Mouse (Mus musculus) ovary, adult 2 months (tissue): ENCODE measurements around the gene Tmed2. TPM values are rescaled to one million over a fixed set of nuclear protein-coding genes. Genes with fewer than 3 reads are reported as not detected.

Experiments
- polyA plus RNA-seq: library from polyadenylated mRNA; depleted of rRNA; stranded (reverse); fragments of >200 nt; gene quantifications from 2 replicates; pipeline ENCODE4 v1.2.3, GENCODE M21; 2012; rRNA removed

Tmed2 gene
- 271 and 449 TPM in 2 replicates for polyA plus RNA-seq

DNA sequence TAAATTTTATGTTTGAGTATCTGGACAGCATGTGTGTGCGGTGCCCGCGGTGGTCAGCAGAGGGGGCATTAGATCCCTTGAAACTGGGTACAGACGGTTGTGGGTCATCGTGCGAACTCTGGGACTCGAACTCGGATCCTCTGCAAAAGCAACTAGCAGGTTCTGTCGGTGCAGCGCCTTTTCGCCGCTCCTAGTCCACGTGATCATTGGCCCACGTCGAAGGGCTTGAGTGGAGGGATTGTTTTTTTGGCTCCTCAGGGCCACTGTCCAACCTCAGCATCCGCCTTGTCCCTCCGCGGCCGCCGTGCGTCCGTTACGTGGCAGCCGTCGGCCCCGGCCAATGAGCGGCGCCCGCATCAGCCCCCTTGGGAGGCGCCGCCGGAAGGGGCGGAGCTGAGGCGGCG, at the start of gene Tmed2:
TSS of gene Tmed2 (plus strand) at position 313 of the 404 bp plus-strand sequence.

DNA sequence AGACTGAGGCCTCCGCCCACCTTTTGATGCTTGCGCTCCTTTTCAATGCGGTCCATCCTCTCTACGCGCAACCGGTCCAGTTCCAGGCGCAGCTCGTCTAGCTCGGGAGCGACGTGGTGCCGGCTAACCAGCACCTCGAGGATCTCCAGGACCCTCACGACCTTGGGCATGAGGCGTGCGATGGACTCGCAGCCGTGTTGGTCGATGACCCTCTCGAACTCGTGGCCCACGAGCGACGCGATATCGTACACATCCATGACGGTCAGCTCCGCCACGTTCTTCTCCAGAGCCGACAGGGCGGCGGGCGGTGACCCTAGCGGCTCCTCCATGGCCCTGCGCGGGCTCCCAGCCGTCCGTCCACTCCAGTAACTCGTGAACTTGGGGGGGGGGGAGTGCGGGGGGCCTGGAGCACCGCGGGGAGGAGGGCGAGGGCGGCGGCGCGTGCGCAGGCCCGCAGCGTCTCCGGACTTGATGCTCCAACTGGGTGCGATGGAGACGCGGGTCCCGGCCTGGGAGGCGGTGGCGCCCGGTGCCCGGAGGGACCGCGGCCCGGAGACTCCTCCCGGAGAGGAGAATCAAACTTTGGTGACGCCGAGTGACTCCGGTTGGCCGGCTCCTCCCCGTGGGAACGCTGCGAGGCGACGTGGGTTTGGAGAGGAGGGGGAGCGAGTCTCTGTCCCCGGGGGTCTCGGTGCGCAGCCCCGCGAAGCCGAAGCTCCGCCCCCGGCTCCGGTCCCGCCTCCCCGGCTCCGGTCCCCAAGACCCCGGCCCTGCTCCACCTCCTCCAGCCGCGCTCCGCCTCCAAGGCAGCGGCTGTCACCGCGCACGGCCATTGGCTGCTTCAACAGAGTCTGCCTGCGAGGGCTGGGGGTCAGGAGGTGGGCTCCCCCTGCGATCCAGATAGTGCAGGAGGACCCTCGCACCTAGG, 9.6 kb upstream of the Tmed2 start, which contains the start of gene Rilpl1:
TSS of gene Rilpl1 (minus strand) at position 737 of the 928 bp plus-strand sequence.

DNA sequence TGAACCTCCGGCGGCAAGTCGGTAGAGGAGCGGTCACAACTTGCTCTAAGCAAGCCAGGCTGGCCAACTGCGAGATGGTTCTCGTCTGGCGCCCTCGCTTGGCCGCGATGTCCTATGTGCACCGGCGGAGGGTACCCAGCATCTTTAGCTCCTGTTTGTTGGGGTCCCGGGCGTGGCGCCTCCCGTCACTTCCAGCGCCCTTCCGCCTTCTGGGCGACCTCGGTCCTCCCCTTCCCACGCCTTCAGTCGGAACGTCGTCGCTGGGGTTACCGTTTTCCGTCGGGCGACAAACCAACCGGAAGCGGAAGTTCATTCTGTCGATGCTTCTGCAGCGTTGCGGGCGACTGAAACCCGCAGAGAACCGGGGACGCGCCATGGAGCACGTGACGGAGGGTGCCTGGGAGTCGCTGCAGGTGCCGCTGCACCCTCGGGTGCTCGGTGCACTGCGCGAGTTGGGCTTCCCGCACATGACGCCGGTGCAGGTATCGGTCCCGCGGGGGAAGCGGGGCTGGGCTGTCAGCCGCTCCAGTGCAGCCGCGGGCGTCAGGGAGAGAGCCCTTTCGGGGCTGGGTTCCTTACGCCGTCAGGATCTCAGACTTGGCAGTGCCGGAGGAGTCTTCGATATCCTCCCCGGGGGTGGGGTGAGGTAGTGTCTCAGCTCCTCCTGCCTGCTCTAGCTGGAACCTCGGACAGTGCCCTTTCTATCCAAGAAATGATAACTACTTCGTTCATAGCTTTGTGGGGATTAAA, 12.2 kb downstream of the Tmed2 start, which contains the start of gene Ddx55:
TSS of gene Ddx55 (plus strand) at position 307 of the 750 bp plus-strand sequence.

DNA sequence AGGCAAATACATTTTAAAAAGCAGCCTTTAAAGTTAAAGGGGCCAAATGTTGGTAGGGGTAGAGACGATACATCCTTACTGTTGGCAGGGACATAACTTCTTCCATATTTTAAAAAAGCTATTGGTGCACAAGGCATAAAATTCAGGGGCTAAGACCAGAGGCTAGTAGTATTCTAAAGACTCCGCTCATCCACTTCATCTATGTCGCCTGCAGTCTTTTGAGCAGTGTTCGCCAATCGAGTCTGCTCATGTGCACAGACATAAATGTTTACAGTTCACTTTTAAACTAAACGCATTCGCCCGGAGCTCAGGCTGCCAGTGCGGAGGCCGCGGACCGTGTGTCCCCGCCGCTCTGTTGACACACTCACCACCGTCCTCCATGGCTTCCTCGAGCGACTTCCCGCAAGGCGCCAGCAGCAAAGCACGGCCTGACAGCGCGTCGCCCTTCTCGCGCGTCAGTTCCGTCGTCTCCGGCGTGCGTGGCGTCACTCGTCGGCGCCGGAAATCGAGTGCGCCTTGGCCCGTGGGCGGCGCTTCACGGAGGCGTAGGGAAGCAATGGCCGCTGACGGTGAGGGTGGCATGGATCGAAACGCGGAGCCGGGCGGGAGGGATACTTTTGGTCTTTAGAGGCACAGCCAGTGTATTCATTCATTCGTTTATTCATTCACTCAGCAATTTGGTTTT, 38.3 kb downstream of the Tmed2 start, which contains the start of the genes Eif2b1 and Gtf2h3:
TSS of gene Eif2b1 (minus strand) at position 499 of the 685 bp plus-strand sequence.
TSS of gene Gtf2h3 (plus strand) at position 508 of the 685 bp plus-strand sequence.

Other genes starting within 250 kb of the Tmed2 start
- gene Mphosph9, start 212.7 kb upstream of the Tmed2 start, polyA plus RNA-seq = 3.4 and 4.7 TPM in 2 replicates
- gene 2810006K23Rik, start 212.6 kb upstream of the Tmed2 start, polyA plus RNA-seq = 6.8 and 7.9 TPM in 2 replicates
- gene Cdk2ap1, start 177.6 kb upstream of the Tmed2 start, polyA plus RNA-seq = 141 and 143 TPM in 2 replicates
- 8.6 and 14.1 TPM in 2 replicates for gene Sbno1, start 114.7 kb upstream of the Tmed2 start, polyA plus RNA-seq
- 58.8 and 69.4 TPM in 2 replicates for gene Kmt5a, start 100.8 kb upstream of the Tmed2 start, polyA plus RNA-seq
- gene Rilpl2, start 62.3 kb upstream of the Tmed2 start, polyA plus RNA-seq = 55.1 and 55.9 TPM in 2 replicates
- 2.9 and 3.3 TPM in 2 replicates for gene Snrnp35, start 57.6 kb upstream of the Tmed2 start, polyA plus RNA-seq
- gene Rilpl1, start 9.3 kb upstream of the Tmed2 start, polyA plus RNA-seq = 16.2 and 19.2 TPM in 2 replicates
- gene Ddx55, start 12.2 kb downstream of the Tmed2 start, polyA plus RNA-seq = 13.2 and 17.8 TPM in 2 replicates
- gene Eif2b1, start 38.4 kb downstream of the Tmed2 start, polyA plus RNA-seq = 18.8 and 24.3 TPM in 2 replicates
- 39.2 and 50.5 TPM in 2 replicates for gene Gtf2h3, start 38.4 kb downstream of the Tmed2 start, polyA plus RNA-seq
- 60.2 and 90.0 TPM in 2 replicates for gene Atp6v0a2, start 87.9 kb downstream of the Tmed2 start, polyA plus RNA-seq
- 2.4 and 2.6 TPM in 2 replicates for gene Dnah10, start 184.4 kb downstream of the Tmed2 start, polyA plus RNA-seq